Mouse (Mus musculus): ENCODE measurements around the gene Dock8. TPM values are rescaled to one million over a fixed set of nuclear protein-coding genes. Genes with fewer than 3 reads are reported as not detected.

The Dock8 gene
- polyA plus RNA-seq, 1 experiment from 2014 or later, result 9.0 TPM

DNA sequence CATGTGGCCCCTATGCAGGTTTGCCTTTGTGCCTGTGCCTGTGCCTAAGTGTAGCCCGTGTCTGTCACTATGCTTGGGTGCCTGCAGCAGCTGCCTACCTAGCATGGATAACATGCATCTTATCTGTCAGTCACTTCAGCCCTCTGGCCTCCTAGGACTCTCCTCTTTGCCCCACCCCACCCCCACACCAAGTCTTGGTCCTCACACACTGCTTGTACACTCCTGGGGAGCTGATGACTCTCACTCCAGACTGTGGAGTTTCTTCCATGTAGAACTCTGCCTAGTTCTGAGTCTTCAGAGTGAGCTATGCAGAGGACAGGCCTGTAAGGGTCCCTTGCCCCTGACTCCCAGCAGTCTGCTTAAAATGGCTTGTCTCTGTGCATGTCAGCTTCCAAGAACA lies 136.8 kb downstream of the Dock8 start:
- Histone ChIP-seq H3K4me2 (ENCODE audit: low read length) (no peak overlapping the region), H3K27me3 (ENCODE audit: insufficient read depth, low read length) (no peaks in the 10 kb centered on the region), H3K9ac (ENCODE audit: low read depth, low read length) (no peak overlapping the region), H3K27ac (no peak overlapping the region), H3K4me3 (replicated peaks; ENCODE audit: low read depth, low read length) (no peak overlapping the region), H3K9me3 (replicated peaks; ENCODE audit: low read length) (no peaks in the 10 kb centered on the region), H3K4me1 (replicated peaks; ENCODE audit: insufficient read depth, low read length) (0 out of 2 replicates have a peak, but pooled peaks cover 2% of the 10 kb centered on the region), H3K36me3 (ENCODE audit: insufficient read depth, low read length) (no peaks in the 10 kb centered on the region)
- ATAC-seq (replicated peaks; ENCODE audit: low FRiP score, low read depth), result no peak
- WGBS, result 59% methylated on average over 1 of the region's 1 CpGs
- no peak for DNase-seq (ENCODE audit: low spot score)
- TF ChIP-seq CTCF (IDR thresholded peaks at IDR 0.05; ENCODE audit: low read depth), result no peak

- Histone ChIP-seq H3K9me3 (replicated peaks; ENCODE audit: low read length) (no peaks in the 10 kb centered on the region), H3K4me2 (ENCODE audit: low read length) (no peak overlapping the region), H3K27me3 (ENCODE audit: insufficient read depth, low read length) (no peaks in the 10 kb centered on the region), H3K36me3 (ENCODE audit: insufficient read depth, low read length) (no peaks in the 10 kb centered on the region), H3K4me3 (replicated peaks; ENCODE audit: low read depth, low read length) (no peak overlapping the region), H3K4me1 (replicated peaks; ENCODE audit: insufficient read depth, low read length) (0 out of 2 replicates have a peak, but pooled peaks cover 2% of the 10 kb centered on the region), H3K27ac (peak overlapping the region; percentile 22; the same call in 1 of the 2 replicates), H3K9ac (ENCODE audit: low read depth, low read length) (no peak overlapping the region)
- no peak; the same call in 1 of the 2 replicates for ATAC-seq (replicated peaks; ENCODE audit: low FRiP score, low read depth)
- DNase-seq (ENCODE audit: low spot score), result peak; percentile 44
- 55% methylated on average over 16 of the region's 16 CpGs for WGBS
- TF ChIP-seq CTCF (IDR thresholded peaks at IDR 0.05; ENCODE audit: low read depth), result no peak
These were observed 138.8 kb downstream of the Dock8 start for GRCm38 (mm10) chr19:25137907-25138820.

- no peaks in the 10 kb centered on the region for H3K4me1 ChIP-seq (replicated peaks; ENCODE audit: insufficient read depth, low read length)
- no peak for TF ChIP-seq CTCF (IDR thresholded peaks at IDR 0.05; ENCODE audit: low read depth)
- H3K9me3 ChIP-seq (replicated peaks; ENCODE audit: low read length), result no peaks in the 10 kb centered on the region
- H3K4me3 ChIP-seq (replicated peaks; ENCODE audit: low read depth, low read length), result no peak overlapping the region
- H3K27ac ChIP-seq, result no peak overlapping the region
- no peaks in the 10 kb centered on the region for H3K36me3 ChIP-seq (ENCODE audit: insufficient read depth, low read length)
- 39% methylated on average over 17 of the region's 17 CpGs for WGBS
- no peaks in the 10 kb centered on the region for H3K27me3 ChIP-seq (ENCODE audit: insufficient read depth, low read length)
- no peak overlapping the region for H3K9ac ChIP-seq (ENCODE audit: low read depth, low read length)
- H3K4me2 ChIP-seq (ENCODE audit: low read length), result no peak overlapping the region
- ATAC-seq (replicated peaks; ENCODE audit: low FRiP score, low read depth), result no peak
- no peak for DNase-seq (ENCODE audit: low spot score)
These were observed 145.0 kb downstream of the Dock8 start for GRCm38 (mm10) chr19:25144110-25145028.

- Histone ChIP-seq H3K9ac (ENCODE audit: low read depth, low read length) (no peak overlapping the region), H3K27ac (no peak overlapping the region), H3K4me2 (ENCODE audit: low read length) (no peak overlapping the region), H3K9me3 (replicated peaks; ENCODE audit: low read length) (no peaks in the 10 kb centered on the region), H3K36me3 (ENCODE audit: insufficient read depth, low read length) (no peaks in the 10 kb centered on the region), H3K27me3 (ENCODE audit: insufficient read depth, low read length) (no peaks in the 10 kb centered on the region), H3K4me1 (replicated peaks; ENCODE audit: insufficient read depth, low read length) (no peaks in the 10 kb centered on the region), H3K4me3 (replicated peaks; ENCODE audit: low read depth, low read length) (no peak overlapping the region)
- no peak for DNase-seq (ENCODE audit: low spot score)
- no peak for TF ChIP-seq CTCF (IDR thresholded peaks at IDR 0.05; ENCODE audit: low read depth)
- 59% methylated on average over 5 of the region's 5 CpGs for WGBS
- ATAC-seq (replicated peaks; ENCODE audit: low FRiP score, low read depth), result no peak
These were observed 145.8 kb downstream of the Dock8 start for GRCm38 (mm10) chr19:25145116-25145515.

- Histone ChIP-seq H3K9me3 (replicated peaks; ENCODE audit: low read length) (no peaks in the 10 kb centered on the region), H3K9ac (ENCODE audit: low read depth, low read length) (no peak overlapping the region), H3K4me3 (replicated peaks; ENCODE audit: low read depth, low read length) (no peak overlapping the region), H3K36me3 (ENCODE audit: insufficient read depth, low read length) (no peaks in the 10 kb centered on the region), H3K27ac (no peak overlapping the region), H3K4me2 (ENCODE audit: low read length) (no peak overlapping the region), H3K4me1 (replicated peaks; ENCODE audit: insufficient read depth, low read length) (no peaks in the 10 kb centered on the region), H3K27me3 (ENCODE audit: insufficient read depth, low read length) (no peaks in the 10 kb centered on the region)
- 83% methylated on average over 4 of the region's 4 CpGs for whole genome bisulfite sequencing
- no peak for DNase-seq (ENCODE audit: low spot score)
- TF ChIP-seq CTCF (IDR thresholded peaks at IDR 0.05; ENCODE audit: low read depth), result no peak
- ATAC-seq (replicated peaks; ENCODE audit: low FRiP score, low read depth), result no peak
These were observed 146.8 kb downstream of the Dock8 start for GRCm38 (mm10) chr19:25146122-25146521.

- 34% methylated on average over 8 of the region's 8 CpGs for WGBS
- Histone ChIP-seq H3K36me3 (ENCODE audit: insufficient read depth, low read length) (no peaks in the 10 kb centered on the region), H3K4me3 (replicated peaks; ENCODE audit: low read depth, low read length) (no peak overlapping the region), H3K9me3 (replicated peaks; ENCODE audit: low read length) (no peaks in the 10 kb centered on the region), H3K4me2 (ENCODE audit: low read length) (no peak overlapping the region), H3K9ac (ENCODE audit: low read depth, low read length) (no peak overlapping the region), H3K27me3 (ENCODE audit: insufficient read depth, low read length) (no peaks in the 10 kb centered on the region), H3K27ac (no peak overlapping the region), H3K4me1 (replicated peaks; ENCODE audit: insufficient read depth, low read length) (no peaks in the 10 kb centered on the region)
- DNase-seq (ENCODE audit: low spot score), result no peak
- no peak for ATAC-seq (replicated peaks; ENCODE audit: low FRiP score, low read depth)
- TF ChIP-seq CTCF (IDR thresholded peaks at IDR 0.05; ENCODE audit: low read depth), result no peak
These were observed 150.5 kb downstream of the Dock8 start for GRCm38 (mm10) chr19:25149788-25150187.

All from kidney, postnatal 0 days (tissue).